In the genomic region with DNA sequence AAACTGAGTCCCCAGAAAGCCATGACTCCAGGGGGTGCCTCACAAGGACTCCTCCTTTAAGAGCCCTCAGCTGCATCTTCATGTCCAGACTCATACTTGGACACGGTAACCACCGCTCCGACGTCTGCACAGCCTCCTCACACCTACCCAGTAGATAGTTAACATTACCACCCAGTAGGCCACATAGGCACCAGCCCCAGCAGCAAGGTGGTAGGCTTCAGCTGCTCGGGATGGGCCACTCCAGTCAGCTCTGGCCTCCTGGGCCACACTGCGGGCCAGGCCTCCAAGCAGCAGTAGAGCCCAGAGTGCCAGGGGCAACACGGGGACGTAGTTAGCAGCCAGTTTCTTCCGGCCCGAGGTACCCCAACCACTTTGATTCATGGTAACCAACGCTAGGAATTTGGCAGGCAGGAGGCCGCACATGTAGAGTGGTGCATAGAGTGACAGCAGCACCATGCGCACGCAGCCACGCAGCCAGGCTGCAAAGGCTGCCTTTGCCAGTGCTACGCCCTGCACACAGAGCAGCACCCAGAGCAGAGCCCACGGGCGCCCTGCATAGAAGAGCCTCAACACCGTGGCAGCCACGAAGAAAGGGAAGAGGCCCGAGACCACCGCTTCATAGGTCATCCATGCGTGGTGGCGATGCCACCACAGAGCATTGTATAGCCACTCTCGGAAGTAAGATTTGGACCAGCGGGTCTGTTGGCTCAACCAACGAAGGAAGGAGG, we compare ENCODE assay signal across 15 mouse cellular contexts. TPM values are rescaled to one million over a fixed set of nuclear protein-coding genes. Genes with fewer than 3 reads are reported as not detected.
A peak's percentile ranks its signal among the peaks of the same experiment; 100 is the strongest.
DNase-seq lines count a peak whose midpoint lies in the region; ATAC-seq and TF ChIP-seq lines count a peak whose summit lies in the region.
"Had no signal": no experiment of that assay in that cellular context is flagged by ENCODE, and none has a peak within 500 bp of the region (broad histone marks: within the 10 kb centered on the region; RNA-seq: fewer than 3 reads in every experiment).

No protein-coding gene starts in this region.

- H3K9me3 ChIP-seq in heart, postnatal 0 days (replicated peaks; ENCODE audit: control insufficient read depth, low read length) = no peaks in the 10 kb centered on the region
- no peaks in the 10 kb centered on the region for H3K9me3 ChIP-seq in forebrain, embryonic 10.5 days
- H3K9me3 ChIP-seq in liver, embryonic 13.5 days (replicated peaks) = no peaks in the 10 kb centered on the region

- intact Hi-C loops in heart, adult 2 months (cut with DNase I) = loop anchor here (5.0 kb wide), 1 partner anchor 54 kb away; no protein-coding TSS in a partner anchor

- DNase-seq in heart, postnatal 0 days (ENCODE audit: low spot score) = no peak
- no peak for DNase-seq in heart, adult 2 months
- DNase-seq in 3134 (ENCODE audit: extremely low read depth, insufficient read length, low spot score) = peak; percentile 51
- DNase-seq in forebrain, embryonic 10.5 days (ENCODE audit: extremely low spot score, low spot score) = no peak
- no peak for DNase-seq in liver, embryonic 13.5 days
- DNase-seq in spleen, postnatal 10 days (ENCODE audit: low spot score in 2 of 2) = no peak
- DNase-seq in layer of hippocampus, adult 2 months (ENCODE audit: low spot score in 2 of 2) = no peak
- DNase-seq in adrenal gland, postnatal 10 days = no peak
- DNase-seq: adrenal gland, adult 2 months; layer of hippocampus, adult 9-11 months; right cerebral cortex, postnatal 4 days had no signal

- no peak for TF ChIP-seq POLR2A in heart, adult 2 months (IDR thresholded peaks at IDR 0.05; ENCODE audit: insufficient read depth, low read depth, low read length)

- H3K27me3 ChIP-seq in heart, postnatal 0 days (ENCODE audit: control insufficient read depth, insufficient read depth, low read length) = no peaks in the 10 kb centered on the region
- no peaks in the 10 kb centered on the region for H3K27me3 ChIP-seq in heart, adult 2 months (ENCODE audit: control insufficient read depth, insufficient read depth, low read length)
- H3K27me3 ChIP-seq in forebrain, embryonic 10.5 days (ENCODE audit: poor library complexity, severe bottlenecking) = peaks cover 9% of the 10 kb centered on the region
- no peaks in the 10 kb centered on the region for H3K27me3 ChIP-seq in liver, embryonic 13.5 days
- H3K27me3 ChIP-seq: CH12.LX had no signal

- H3K79me2 ChIP-seq in heart, adult 2 months (replicated peaks; ENCODE audit: control insufficient read depth, insufficient read depth, low read length) = no peaks in the 10 kb centered on the region

- 0 out of 2 replicates have a peak, but pooled peaks cover 4% of the 10 kb centered on the region for H3K4me1 ChIP-seq in heart, postnatal 0 days (ENCODE audit: control insufficient read depth, insufficient read depth)
- H3K4me1 ChIP-seq in heart, adult 2 months (ENCODE audit: control insufficient read depth, insufficient read depth, low read length) = no peaks in the 10 kb centered on the region
- H3K4me1 ChIP-seq in forebrain, embryonic 10.5 days = peaks cover 2% of the 10 kb centered on the region
- peaks cover 8% of the 10 kb centered on the region for H3K4me1 ChIP-seq in liver, embryonic 13.5 days (replicated peaks)

- no peak overlapping the region for H3K9ac ChIP-seq in heart, postnatal 0 days (replicated peaks; ENCODE audit: low read depth, low read length)
- no peak overlapping the region for H3K9ac ChIP-seq in heart, adult 2 months (ENCODE audit: low read depth, low read length)
- H3K9ac ChIP-seq in liver, embryonic 13.5 days = no peak overlapping the region

- peak; percentile 21; the same call in 1 of the 2 replicates for ATAC-seq in heart, postnatal 0 days (ENCODE audit: insufficient read depth, low read depth)
- 0 out of 2 replicates have a peak, but pooled peaks have one; percentile 14 for ATAC-seq in liver, embryonic 13.5 days (ENCODE audit: low read depth)

- WGBS in heart, postnatal 0 days = 65% methylated on average over 27 of the region's 27 CpGs
- 67% methylated on average over 27 of the region's 27 CpGs for WGBS in heart, adult 2 months
- 76% methylated on average over 27 of the region's 27 CpGs for WGBS in forebrain, embryonic 10.5 days
- WGBS in liver, embryonic 13.5 days (ENCODE audit: insufficient replicate concordance) = 58% methylated on average over 27 of the region's 27 CpGs

- no peak overlapping the region for H3K27ac ChIP-seq in heart, postnatal 0 days (ENCODE audit: low read depth)
- H3K27ac ChIP-seq in heart, adult 2 months = no peak overlapping the region
- H3K27ac ChIP-seq in forebrain, embryonic 10.5 days = peak overlapping the region; percentile 15; the same call in 1 of the 2 replicates
- H3K27ac ChIP-seq in liver, embryonic 13.5 days = no peak overlapping the region
- H3K27ac ChIP-seq in layer of hippocampus, adult 2 months = no peak overlapping the region

- no peak overlapping the region for H3K4me3 ChIP-seq in heart, postnatal 0 days (ENCODE audit: low read depth, low read length)
- no peak overlapping the region for H3K4me3 ChIP-seq in heart, adult 2 months
- H3K4me3 ChIP-seq in forebrain, embryonic 10.5 days = no peak overlapping the region
- H3K4me3 ChIP-seq in liver, embryonic 13.5 days (replicated peaks) = no peak overlapping the region
- no peak overlapping the region for H3K4me3 ChIP-seq in layer of hippocampus, adult 2 months

- no peak for TF ChIP-seq CTCF in heart, postnatal 0 days (IDR thresholded peaks at IDR 0.05; ENCODE audit: low read depth)
- no peak for TF ChIP-seq CTCF in heart, adult 2 months (IDR thresholded peaks at IDR 0.05)
- no peak for TF ChIP-seq CTCF in layer of hippocampus, adult 2 months (conservative IDR thresholded peaks at IDR 0.05)

- H3K36me3 ChIP-seq in heart, postnatal 0 days (replicated peaks; ENCODE audit: control insufficient read depth, insufficient read depth, low read length) = peaks cover 5% of the 10 kb centered on the region
- H3K36me3 ChIP-seq in heart, adult 2 months (ENCODE audit: control insufficient read depth, insufficient read depth, low read length) = no peaks in the 10 kb centered on the region; the same call in 1 of the 2 replicates
- peaks cover 52% of the 10 kb centered on the region for H3K36me3 ChIP-seq in forebrain, embryonic 10.5 days (replicated peaks)
- H3K36me3 ChIP-seq in liver, embryonic 13.5 days = no peaks in the 10 kb centered on the region; the same call in 1 of the 2 replicates

- no peak for TF ChIP-seq EP300 in heart, postnatal 0 days (IDR thresholded peaks at IDR 0.05; ENCODE audit: low read depth)
- TF ChIP-seq EP300 in heart, adult 2 months (IDR thresholded peaks at IDR 0.05; ENCODE audit: insufficient read depth, low read depth, low read length) = no peak

- no peak overlapping the region for H3K4me2 ChIP-seq in heart, postnatal 0 days (ENCODE audit: low read depth, low read length)
- H3K4me2 ChIP-seq in liver, embryonic 13.5 days = no peak overlapping the region

RNA-seq across cellular contexts. Expression of gene Has1, which starts 11.3 kb away (rescaled TPM):
- total RNA-seq in heart, postnatal 0 days (2014; rRNA removed; ENCODE audit: low replicate concordance) = 2.9 and 4.0 TPM in 2 replicates
- 1.00 and 1.1 TPM in 2 replicates for polyA plus RNA-seq in heart, postnatal 0 days (2015; fragmentation: Nextera tagmentation; extraction: Ambion mirVana)
- total RNA-seq in heart, adult 2 months (2021) = under 1 TPM; 0.18 to 0.25 TPM
- polyA plus RNA-seq in heart, adult 2 months (2012; rRNA removed) = 0.64 and 0.80 TPM in 2 replicates
- 1.00 and 1.4 TPM in 2 replicates for polyA plus RNA-seq in forebrain, embryonic 10.5 days (2016; fragmentation: Nextera tagmentation; extraction: Ambion mirVana)
- 0.05 TPM in 2 replicates for polyA plus RNA-seq in liver, embryonic 13.5 days (2015; fragmentation: Nextera tagmentation; extraction: Ambion mirVana)
- under 1 TPM; 0.25 to 0.56 TPM for total RNA-seq in layer of hippocampus, adult 2 months (2021)
- total RNA-seq in adrenal gland, postnatal 10 days (2021) = under 1 TPM; 0.12 to 0.30 TPM
- total RNA-seq: CH12.LX; common myeloid progenitor, adult 5-6 weeks; granulocyte monocyte progenitor cell, adult 5-6 weeks; megakaryocyte-erythroid progenitor cell, adult 5-6 weeks had no signal

RNA-seq across cellular contexts. Expression of gene Spaca6, which starts 16.7 kb away (rescaled TPM):
- 1.6 and 23.6 TPM in 2 replicates for total RNA-seq in heart, postnatal 0 days (2014; rRNA removed; ENCODE audit: low replicate concordance)
- 7.9 and 9.2 TPM in 2 replicates for polyA plus RNA-seq in heart, postnatal 0 days (2015; fragmentation: Nextera tagmentation; extraction: Ambion mirVana)
- 10 to 100 TPM in 1 of 2 experiments, 1 to 10 TPM in 1; 9.2 to 15.3 TPM for total RNA-seq in heart, adult 2 months (2021)
- 17.8 and 19.3 TPM in 2 replicates for polyA plus RNA-seq in heart, adult 2 months (2012; rRNA removed)
- 51.0 and 53.7 TPM in 2 replicates for polyA plus RNA-seq in forebrain, embryonic 10.5 days (2016; fragmentation: Nextera tagmentation; extraction: Ambion mirVana)
- 3.1 and 3.4 TPM in 2 replicates for polyA plus RNA-seq in liver, embryonic 13.5 days (2015; fragmentation: Nextera tagmentation; extraction: Ambion mirVana)
- 100 to 1,000 TPM; 109 to 126 TPM for total RNA-seq in layer of hippocampus, adult 2 months (2021)
- total RNA-seq in adrenal gland, postnatal 10 days (2021) = 10 to 100 TPM; 32.1 to 70.4 TPM
- total RNA-seq: CH12.LX had no signal

RNA-seq across cellular contexts. Expression of gene Fpr1, which starts 40.0 kb away (rescaled TPM):
- total RNA-seq in heart, postnatal 0 days (2014; rRNA removed; ENCODE audit: low replicate concordance) = not detected in 2 replicates
- polyA plus RNA-seq in heart, postnatal 0 days (2015; fragmentation: Nextera tagmentation; extraction: Ambion mirVana) = 0.40 and 0.53 TPM in 2 replicates
- total RNA-seq in heart, adult 2 months (2021) = not detected
- polyA plus RNA-seq in heart, adult 2 months (2012; rRNA removed) = 0.53 and 0.66 TPM in 2 replicates
- polyA plus RNA-seq in forebrain, embryonic 10.5 days (2016; fragmentation: Nextera tagmentation; extraction: Ambion mirVana) = not detected in 2 replicates
- 1.9 and 2.3 TPM in 2 replicates for polyA plus RNA-seq in liver, embryonic 13.5 days (2015; fragmentation: Nextera tagmentation; extraction: Ambion mirVana)
- not detected for total RNA-seq in layer of hippocampus, adult 2 months (2021)
- 1 to 10 TPM in 1 of 2 experiments, under 1 TPM in 1; 0.51 to 1.4 TPM for total RNA-seq in adrenal gland, postnatal 10 days (2021)
- total RNA-seq: adrenal gland, adult 2 months; CH12.LX; megakaryocyte-erythroid progenitor cell, adult 5-6 weeks had no signal
- polyA plus RNA-seq: adrenal gland, adult 2 months had no signal

RNA-seq across cellular contexts. Expression of gene Fpr2, which starts 43.9 kb away (rescaled TPM):
- total RNA-seq in heart, postnatal 0 days (2014; rRNA removed; ENCODE audit: low replicate concordance) = 1.3 TPM in 1 of 2 replicates, not detected in the other
- polyA plus RNA-seq in heart, postnatal 0 days (2015; fragmentation: Nextera tagmentation; extraction: Ambion mirVana) = 0.19 and 0.33 TPM in 2 replicates
- under 1 TPM in 1 of 2 experiments, not detected in 1; 0.39 TPM for total RNA-seq in heart, adult 2 months (2021)
- 0.29 and 0.49 TPM in 2 replicates for polyA plus RNA-seq in heart, adult 2 months (2012; rRNA removed)
- polyA plus RNA-seq in forebrain, embryonic 10.5 days (2016; fragmentation: Nextera tagmentation; extraction: Ambion mirVana) = not detected in 2 replicates
- 0.36 and 0.95 TPM in 2 replicates for polyA plus RNA-seq in liver, embryonic 13.5 days (2015; fragmentation: Nextera tagmentation; extraction: Ambion mirVana)
- total RNA-seq in layer of hippocampus, adult 2 months (2021) = not detected
- total RNA-seq in adrenal gland, postnatal 10 days (2021) = 1 to 10 TPM; 1.2 to 1.8 TPM
- total RNA-seq: CH12.LX had no signal
- polyA plus RNA-seq: adrenal gland, adult 2 months had no signal

RNA-seq across cellular contexts. Expression of gene Fpr3, which starts 44.0 kb away (rescaled TPM):
- total RNA-seq in heart, postnatal 0 days (2014; rRNA removed; ENCODE audit: low replicate concordance) = not detected in 2 replicates
- polyA plus RNA-seq in heart, postnatal 0 days (2015; fragmentation: Nextera tagmentation; extraction: Ambion mirVana) = not detected in 2 replicates
- total RNA-seq in heart, adult 2 months (2021) = not detected
- not detected in 2 replicates for polyA plus RNA-seq in heart, adult 2 months (2012; rRNA removed)
- not detected in 2 replicates for polyA plus RNA-seq in forebrain, embryonic 10.5 days (2016; fragmentation: Nextera tagmentation; extraction: Ambion mirVana)
- polyA plus RNA-seq in liver, embryonic 13.5 days (2015; fragmentation: Nextera tagmentation; extraction: Ambion mirVana) = not detected in 2 replicates
- total RNA-seq in layer of hippocampus, adult 2 months (2021) = not detected
- not detected for total RNA-seq in adrenal gland, postnatal 10 days (2021)
- total RNA-seq: adrenal gland, adult 2 months; CH12.LX; common myeloid progenitor, adult 5-6 weeks; granulocyte monocyte progenitor cell, adult 5-6 weeks; megakaryocyte-erythroid progenitor cell, adult 5-6 weeks had no signal
- polyA plus RNA-seq: adrenal gland, adult 2 months had no signal
